Mouse (Mus musculus) embryonic fibroblast, embryonic 13.5 days (primary cell): ENCODE data around the gene Ly6g6c. TPM values are rescaled to one million over a fixed set of nuclear protein-coding genes. Genes with fewer than 3 reads are reported as not detected.

Experiments used
- H3K27ac ChIP-seq: 2 replicates; pipeline ENCODE4 v1.5.1; 2012; ENCODE audit warnings: low read length, control low read depth, inconsistent platforms; ENCODE audit not compliant: insufficient read depth
- H3K4me1 ChIP-seq: 2 replicates; pipeline ENCODE4 v1.6.1; 2011; ENCODE audit warnings: low read length; ENCODE audit not compliant: control insufficient read depth, insufficient read depth
- H3K4me3 ChIP-seq: 2 replicates; pipeline ENCODE4 v1.5.1; 2011; ENCODE audit warnings: mild to moderate bottlenecking, control low read depth, low read length; ENCODE audit not compliant: insufficient read depth
- CTCF ChIP-seq: IDR thresholded peaks from 2 replicates; pipeline ENCODE4 v1.5.1; 2011; ENCODE audit warnings: mild to moderate bottlenecking, control low read depth, low read length, moderate library complexity, borderline replicate concordance; ENCODE audit not compliant: insufficient read depth
- POLR2A ChIP-seq: IDR thresholded peaks from 2 replicates; pipeline ENCODE4 v1.6.1; 2011; ENCODE audit warnings: low read depth, mild to moderate bottlenecking, control low read depth, low read length, moderate library complexity
- polyA plus RNA-seq: library from polyadenylated mRNA; stranded (reverse); fragments of >200 nt; gene quantifications from 2 replicates; pipeline ENCODE4 v1.2.4, GENCODE M21; 2011; ENCODE audit warnings: low read depth; ENCODE audit not compliant: missing spikeins, insufficient read length

Gene Ly6g6c
- polyA plus RNA-seq, 1 experiment: not detected

- no peak for TF ChIP-seq CTCF
- no peak for TF ChIP-seq POLR2A
- Histone ChIP-seq H3K27ac (no peak overlapping the region), H3K4me3 (no peak overlapping the region), H3K4me1 (no peaks in the 10 kb centered on the region)
These were observed 42.6 kb upstream of the Ly6g6c start for GRCm38 (mm10) chr17:35022541-35023060.

- no peaks in the 10 kb centered on the region for H3K4me1 ChIP-seq
- TF ChIP-seq CTCF: no peak
- no peak for TF ChIP-seq POLR2A
- H3K4me3 ChIP-seq: no peak overlapping the region
- H3K27ac ChIP-seq: no peak overlapping the region
These were observed 42.0 kb upstream of the Ly6g6c start for GRCm38 (mm10) chr17:35023221-35023620.

GRCm38 (mm10) chr17:35023756-35024155 lies 41.4 kb upstream of the Ly6g6c start:
- Histone ChIP-seq H3K27ac (no peak overlapping the region), H3K4me3 (no peak overlapping the region), H3K4me1 (no peaks in the 10 kb centered on the region)
- TF ChIP-seq CTCF: no peak

- H3K4me1 ChIP-seq: no peaks in the 10 kb centered on the region
- H3K4me3 ChIP-seq: no peak overlapping the region
- no peak overlapping the region for H3K27ac ChIP-seq
- TF ChIP-seq CTCF (no peak), POLR2A (no peak)
These were observed 40.9 kb upstream of the Ly6g6c start for GRCm38 (mm10) chr17:35024261-35024660.

GRCm38 (mm10) chr17:35024691-35025488 lies 40.3 kb upstream of the Ly6g6c start:
- TF ChIP-seq CTCF: no peak
- no peak for TF ChIP-seq POLR2A
- H3K4me1 ChIP-seq: no peaks in the 10 kb centered on the region
- H3K4me3 ChIP-seq: no peak overlapping the region
- H3K27ac ChIP-seq: no peak overlapping the region

- TF ChIP-seq CTCF: no peak
- no peak for TF ChIP-seq POLR2A
- H3K4me1 ChIP-seq: no peaks in the 10 kb centered on the region
- no peak overlapping the region for H3K27ac ChIP-seq
- H3K4me3 ChIP-seq: no peak overlapping the region
These were observed 39.0 kb upstream of the Ly6g6c start for GRCm38 (mm10) chr17:35026206-35026605.

- Histone ChIP-seq H3K4me3 (no peak within 1 kb of the TSS), H3K4me1 (no peaks in the 10 kb centered on the region), H3K27ac (no peak within 1 kb of the TSS)
- TF ChIP-seq CTCF: no peak
- no peak for TF ChIP-seq POLR2A
These were observed 37.7 kb upstream of the Ly6g6c start, which contains the start of gene Sapcd1 for GRCm38 (mm10) chr17:35027277-35028068. Gene Sapcd1 (minus strand): TSS chr17:35028016.

GRCm38 (mm10) chr17:35028315-35028714 lies 36.9 kb upstream of the Ly6g6c start:
- H3K4me3 ChIP-seq: no peak overlapping the region
- TF ChIP-seq CTCF (no peak), POLR2A (no peak)
- H3K4me1 ChIP-seq: no peaks in the 10 kb centered on the region
- no peak overlapping the region for H3K27ac ChIP-seq

GRCm38 (mm10) chr17:35029691-35030532 lies 35.3 kb upstream of the Ly6g6c start:
- TF ChIP-seq POLR2A (no peak), CTCF (peak; percentile 80; the same call in 1 of the 2 replicates)
- Histone ChIP-seq H3K4me1 (no peaks in the 10 kb centered on the region), H3K27ac (no peak overlapping the region), H3K4me3 (no peak overlapping the region)
